In genomic region chr15:60692149-60692548, GRCm38 (mm10) we compare ENCODE assay signal across 13 mouse cellular contexts.
DNase-seq lines count a peak whose midpoint lies in the region; ATAC-seq and TF ChIP-seq lines count a peak whose summit lies in the region.
"Had no signal": no experiment of that assay in that cellular context is flagged by ENCODE, and none has a peak within 500 bp of the region (broad histone marks: within the 10 kb centered on the region; RNA-seq: fewer than 3 reads in every experiment).

No protein-coding gene starts in this region.

- no peak for TF ChIP-seq CTCF in midbrain, postnatal 0 days (IDR thresholded peaks at IDR 0.05)

- no peak overlapping the region for H3K27ac ChIP-seq in kidney, embryonic 14.5 days (ENCODE audit: low read depth, low read length)
- peak overlapping the region; percentile 17; the same call in 1 of the 2 replicates for H3K27ac ChIP-seq in midbrain, embryonic 16.5 days (ENCODE audit: low read length)
- no peak overlapping the region for H3K27ac ChIP-seq in midbrain, postnatal 0 days (ENCODE audit: low read depth, low read length)
- H3K27ac ChIP-seq in embryonic facial prominence, embryonic 11.5 days (replicated peaks; ENCODE audit: low read depth, low read length) = no peak overlapping the region
- H3K27ac ChIP-seq: hindbrain, embryonic 15.5 days; liver, embryonic 12.5 days had no signal

- no peaks in the 10 kb centered on the region for H3K36me3 ChIP-seq in kidney, embryonic 14.5 days (ENCODE audit: control insufficient read depth, insufficient read depth, low read length)
- H3K36me3 ChIP-seq in midbrain, embryonic 16.5 days (ENCODE audit: control insufficient read depth, insufficient read depth, low read length) = no peaks in the 10 kb centered on the region
- H3K36me3 ChIP-seq in midbrain, postnatal 0 days (ENCODE audit: insufficient read depth, low read length) = no peaks in the 10 kb centered on the region
- H3K36me3 ChIP-seq in embryonic facial prominence, embryonic 11.5 days (replicated peaks; ENCODE audit: control insufficient read depth, insufficient read depth, low read depth, low read length) = no peaks in the 10 kb centered on the region
- H3K36me3 ChIP-seq: hindbrain, embryonic 15.5 days; liver, embryonic 12.5 days had no signal

- no peaks in the 10 kb centered on the region for H3K9me3 ChIP-seq in kidney, embryonic 14.5 days (ENCODE audit: control insufficient read depth, low read length)
- H3K9me3 ChIP-seq in midbrain, embryonic 16.5 days (replicated peaks; ENCODE audit: control insufficient read depth, low read length, poor library complexity, severe bottlenecking) = no peaks in the 10 kb centered on the region
- H3K9me3 ChIP-seq in midbrain, postnatal 0 days (ENCODE audit: low read length) = no peaks in the 10 kb centered on the region
- no peaks in the 10 kb centered on the region for H3K9me3 ChIP-seq in embryonic facial prominence, embryonic 11.5 days (replicated peaks; ENCODE audit: control insufficient read depth, low read length)
- H3K9me3 ChIP-seq: hindbrain, embryonic 15.5 days; liver, embryonic 12.5 days had no signal

- no peak overlapping the region for H3K9ac ChIP-seq in kidney, embryonic 14.5 days (ENCODE audit: low read depth, low read length)
- no peak overlapping the region for H3K9ac ChIP-seq in midbrain, embryonic 16.5 days (ENCODE audit: low read depth, low read length)
- H3K9ac ChIP-seq in midbrain, postnatal 0 days (replicated peaks; ENCODE audit: low read length, poor library complexity, severe bottlenecking) = no peak overlapping the region
- no peak overlapping the region for H3K9ac ChIP-seq in embryonic facial prominence, embryonic 11.5 days (replicated peaks; ENCODE audit: low read length)
- H3K9ac ChIP-seq: hindbrain, embryonic 15.5 days; liver, embryonic 12.5 days had no signal

- peak; percentile 46 for DNase-seq in kidney, postnatal 10 days
- no peak for DNase-seq in midbrain, postnatal 0 days (ENCODE audit: low spot score)
- peak; percentile 27 for DNase-seq in embryonic facial prominence, embryonic 11.5 days (ENCODE audit: low spot score)
- peak; percentile 91 for DNase-seq in retina, postnatal 1 day
- no peak for DNase-seq in adrenal gland, adult (ENCODE audit: inconsistent age in 2 of 2, low spot score in 1 of 2)
- no peak for DNase-seq in urinary bladder, postnatal 36 days (ENCODE audit: low spot score in 2 of 2)
- DNase-seq: adrenal gland, adult 2 months; cerebellum, postnatal 25 days; gastrocnemius, postnatal 10 days had no signal

- ATAC-seq in kidney, embryonic 14.5 days (ENCODE audit: low FRiP score, low TSS enrichment) = no peak
- no peak for ATAC-seq in midbrain, embryonic 16.5 days
- no peak for ATAC-seq in midbrain, postnatal 0 days (ENCODE audit: low FRiP score)
- ATAC-seq in embryonic facial prominence, embryonic 11.5 days (replicated peaks; ENCODE audit: insufficient number of reproducible peaks, low FRiP score, low TSS enrichment, low read depth) = peak; percentile 56
- ATAC-seq: liver, embryonic 12.5 days had no signal

- H3K4me1 ChIP-seq in kidney, embryonic 14.5 days (ENCODE audit: control insufficient read depth, insufficient read depth, low read length) = no peaks in the 10 kb centered on the region
- H3K4me1 ChIP-seq in midbrain, embryonic 16.5 days (ENCODE audit: control insufficient read depth, insufficient read depth, low read length) = peaks cover 2% of the 10 kb centered on the region; the same call in 1 of the 2 replicates
- peaks cover 4% of the 10 kb centered on the region; the same call in 1 of the 2 replicates for H3K4me1 ChIP-seq in midbrain, postnatal 0 days (ENCODE audit: insufficient read depth, low read length)
- no peaks in the 10 kb centered on the region for H3K4me1 ChIP-seq in embryonic facial prominence, embryonic 11.5 days (ENCODE audit: control insufficient read depth, insufficient read depth, low read length)
- H3K4me1 ChIP-seq: hindbrain, embryonic 15.5 days; liver, embryonic 12.5 days had no signal

- no peak overlapping the region for H3K4me2 ChIP-seq in kidney, embryonic 14.5 days (replicated peaks; ENCODE audit: low read depth, low read length)
- H3K4me2 ChIP-seq in midbrain, embryonic 16.5 days (ENCODE audit: low read length) = no peak overlapping the region
- no peak overlapping the region for H3K4me2 ChIP-seq in midbrain, postnatal 0 days (ENCODE audit: low read depth, low read length, poor library complexity, severe bottlenecking)
- H3K4me2 ChIP-seq in embryonic facial prominence, embryonic 11.5 days (ENCODE audit: low read depth, low read length) = no peak overlapping the region
- H3K4me2 ChIP-seq: hindbrain, embryonic 15.5 days; liver, embryonic 12.5 days had no signal

- no peaks in the 10 kb centered on the region for H3K27me3 ChIP-seq in kidney, embryonic 14.5 days (ENCODE audit: control insufficient read depth, insufficient read depth, low read length)
- H3K27me3 ChIP-seq in midbrain, embryonic 16.5 days (ENCODE audit: control insufficient read depth, insufficient read depth, low read depth, low read length) = no peaks in the 10 kb centered on the region
- H3K27me3 ChIP-seq in midbrain, postnatal 0 days (ENCODE audit: insufficient read depth, low read length) = no peaks in the 10 kb centered on the region
- H3K27me3 ChIP-seq in embryonic facial prominence, embryonic 11.5 days (ENCODE audit: control insufficient read depth, insufficient read depth, low read length) = no peaks in the 10 kb centered on the region
- H3K27me3 ChIP-seq: hindbrain, embryonic 15.5 days; liver, embryonic 12.5 days had no signal

- no peak overlapping the region for H3K4me3 ChIP-seq in kidney, embryonic 14.5 days (ENCODE audit: low read length)
- H3K4me3 ChIP-seq in midbrain, embryonic 16.5 days (ENCODE audit: low read depth, low read length) = no peak overlapping the region
- H3K4me3 ChIP-seq in midbrain, postnatal 0 days (ENCODE audit: low read depth, low read length) = no peak overlapping the region
- no peak overlapping the region for H3K4me3 ChIP-seq in embryonic facial prominence, embryonic 11.5 days (ENCODE audit: low read depth, low read length)
- H3K4me3 ChIP-seq: hindbrain, embryonic 15.5 days; liver, embryonic 12.5 days had no signal

- 23% methylated on average over 3 of the region's 3 CpGs for WGBS in kidney, embryonic 14.5 days
- WGBS in midbrain, embryonic 16.5 days = 10% methylated on average over 3 of the region's 3 CpGs
- WGBS in midbrain, postnatal 0 days = 20% methylated on average over 3 of the region's 3 CpGs
- WGBS in embryonic facial prominence, embryonic 11.5 days = 24% methylated on average over 3 of the region's 3 CpGs

Comparison
In these comparisons a context has a peak if more than half of its experiments do, and no peak if none do; other contexts are left out.
1. DNase-seq: peak in kidney, postnatal 10 days (single experiment), embryonic facial prominence, embryonic 11.5 days (single experiment) and retina, postnatal 1 day (single experiment); none in midbrain, postnatal 0 days (single experiment), adrenal gland, adult (0 of 2) and urinary bladder, postnatal 36 days (0 of 2).